Mouse (Mus musculus): Measurements from ENCODE around the gene Spns3. TPM values are rescaled to one million over a fixed set of nuclear protein-coding genes. Genes with fewer than 3 reads are reported as not detected.

Spns3 gene
- polyA plus RNA-seq, 1 experiment from 2014 or later = 0.15 TPM

- H3K4me1 ChIP-seq = no peaks in the 10 kb centered on the region
- no peaks in the 10 kb centered on the region for H3K36me3 ChIP-seq
- H3K9me3 ChIP-seq (replicated peaks) = no peaks in the 10 kb centered on the region
- no peak for DNase-seq (ENCODE audit: low spot score)
- H3K27ac ChIP-seq = no peak overlapping the region
- 84% methylated on average over 5 of the region's 5 CpGs for WGBS
- no peaks in the 10 kb centered on the region for H3K27me3 ChIP-seq (ENCODE audit: low read depth, poor library complexity, severe bottlenecking)
- no peak overlapping the region for H3K4me3 ChIP-seq
Measured at GRCm38 (mm10) chr11:72522616-72523041, 27.7 kb downstream of the Spns3 start.

DNA sequence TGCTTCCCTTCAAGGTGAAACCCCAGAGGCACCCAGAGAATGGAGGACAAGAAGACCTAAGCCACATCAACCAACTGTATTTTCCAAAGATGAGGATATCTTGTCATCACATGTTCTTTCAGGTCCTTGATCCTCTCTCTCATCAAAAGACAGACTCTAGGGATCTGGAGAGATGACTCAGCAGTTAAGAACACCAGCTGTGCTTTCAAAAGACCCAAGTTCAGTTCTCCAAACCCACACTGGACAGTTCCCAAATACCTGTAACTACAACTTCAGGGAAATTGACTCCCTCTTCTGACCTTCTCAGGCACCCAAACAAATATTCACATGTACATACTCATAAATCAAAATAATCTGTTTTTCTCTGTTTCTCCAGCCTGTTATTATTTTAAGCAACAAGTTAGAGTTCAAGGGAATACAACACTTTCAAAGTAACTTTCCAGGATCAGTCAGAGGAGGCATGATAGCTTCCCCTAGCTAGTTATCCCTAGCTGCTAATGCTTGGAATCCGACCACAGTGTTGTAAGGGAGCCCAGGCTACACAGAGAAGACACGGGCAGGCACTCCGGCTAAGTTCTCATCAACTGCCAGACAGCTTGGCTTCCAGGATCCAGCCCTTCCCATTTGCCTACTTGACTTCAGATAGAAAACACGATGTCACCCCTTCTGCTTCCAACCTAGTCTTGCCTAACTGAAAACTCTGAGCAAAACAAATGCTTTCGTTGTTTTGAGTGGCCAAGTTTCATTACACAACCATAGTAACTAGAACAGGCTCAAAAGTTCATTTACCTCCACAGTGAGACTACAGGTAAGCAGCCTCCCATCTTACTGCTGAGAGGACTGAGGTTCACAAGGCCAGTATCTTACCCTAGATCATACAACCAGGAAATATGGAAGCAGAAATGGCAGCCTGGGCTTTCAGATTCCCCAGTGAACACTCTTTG lies 28.4 kb downstream of the Spns3 start:
- 85% methylated on average over 5 of the region's 5 CpGs for WGBS
- Histone ChIP-seq H3K4me1 (no peaks in the 10 kb centered on the region), H3K4me3 (no peak overlapping the region), H3K36me3 (no peaks in the 10 kb centered on the region), H3K27ac (no peak overlapping the region), H3K27me3 (ENCODE audit: low read depth, poor library complexity, severe bottlenecking) (no peaks in the 10 kb centered on the region), H3K9me3 (replicated peaks) (no peaks in the 10 kb centered on the region)
- no peak for DNase-seq (ENCODE audit: low spot score)

DNA sequence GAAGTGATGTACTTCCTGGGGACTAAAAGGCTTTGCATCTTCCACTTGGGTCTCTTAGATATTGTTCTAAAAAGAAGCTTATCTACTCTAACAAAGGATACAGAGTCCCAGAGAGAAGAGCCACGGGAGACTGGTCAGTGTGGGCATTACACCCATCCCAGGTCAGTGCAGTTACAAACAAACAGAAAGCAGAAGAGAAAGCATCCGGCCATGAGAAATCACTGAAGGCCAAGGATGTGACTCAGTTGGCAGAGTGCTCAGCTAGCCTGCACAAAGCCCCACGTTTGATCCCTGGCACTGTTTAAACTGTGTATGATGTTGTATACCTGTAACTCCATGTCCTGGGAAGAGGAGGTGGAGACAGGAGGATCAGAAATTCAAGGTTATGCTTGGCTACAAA lies 30.4 kb downstream of the Spns3 start:
- Histone ChIP-seq H3K4me3 (no peak overlapping the region), H3K4me1 (no peaks in the 10 kb centered on the region), H3K36me3 (no peaks in the 10 kb centered on the region), H3K27me3 (ENCODE audit: low read depth, poor library complexity, severe bottlenecking) (no peaks in the 10 kb centered on the region), H3K27ac (no peak overlapping the region), H3K9me3 (replicated peaks) (no peaks in the 10 kb centered on the region)
- 74% methylated on average over 3 of the region's 3 CpGs for WGBS
- DNase-seq (ENCODE audit: low spot score) = no peak

DNA sequence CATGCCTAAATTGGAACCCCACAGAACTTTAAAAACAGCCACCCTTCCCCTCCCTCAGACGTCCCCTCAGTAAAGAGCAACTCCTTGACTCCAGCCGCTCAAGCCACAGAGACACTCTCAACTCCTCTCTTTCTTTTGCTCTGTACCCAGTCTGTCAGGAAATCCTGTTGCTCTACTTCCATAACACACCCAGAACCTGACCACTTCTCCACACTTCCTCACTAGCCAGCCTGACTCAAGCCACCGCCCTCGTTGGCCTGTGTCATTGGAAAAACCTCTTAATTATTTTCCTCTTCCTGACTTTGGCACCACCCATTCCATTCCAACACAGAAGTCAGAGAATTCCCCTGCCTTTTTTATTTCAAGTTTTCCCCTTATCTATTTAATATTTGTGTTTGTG lies 31.1 kb downstream of the Spns3 start:
- no peaks in the 10 kb centered on the region for H3K27me3 ChIP-seq (ENCODE audit: low read depth, poor library complexity, severe bottlenecking)
- H3K4me3 ChIP-seq = no peak overlapping the region
- H3K36me3 ChIP-seq = no peaks in the 10 kb centered on the region
- H3K4me1 ChIP-seq = no peaks in the 10 kb centered on the region
- no peak for DNase-seq (ENCODE audit: low spot score)
- no peak overlapping the region for H3K27ac ChIP-seq
- no peaks in the 10 kb centered on the region for H3K9me3 ChIP-seq (replicated peaks)
- 74% methylated on average over 4 of the region's 4 CpGs for WGBS

DNA sequence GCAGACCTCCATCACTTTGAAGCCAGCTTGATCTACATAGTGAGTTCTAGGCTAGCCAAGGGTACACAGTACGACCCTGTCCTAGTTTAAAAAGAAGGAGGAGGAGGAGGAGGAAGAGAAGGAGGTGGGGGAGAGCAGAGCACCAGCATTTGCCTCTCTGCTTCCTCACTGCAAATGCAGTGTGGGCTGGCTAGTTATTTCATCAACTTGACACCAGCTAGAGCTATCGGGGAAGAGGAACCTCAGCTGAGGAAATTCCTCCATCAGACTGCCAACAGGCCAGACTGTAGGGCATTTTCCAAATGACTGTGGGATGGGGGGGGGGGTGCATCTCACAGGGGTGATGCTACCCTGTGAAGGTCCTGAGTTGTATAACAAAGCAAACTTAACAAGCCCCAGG lies 31.9 kb downstream of the Spns3 start:
- Histone ChIP-seq H3K36me3 (no peaks in the 10 kb centered on the region), H3K9me3 (replicated peaks) (no peaks in the 10 kb centered on the region), H3K4me3 (no peak overlapping the region), H3K27me3 (ENCODE audit: low read depth, poor library complexity, severe bottlenecking) (no peaks in the 10 kb centered on the region), H3K27ac (no peak overlapping the region), H3K4me1 (no peaks in the 10 kb centered on the region)
- DNase-seq (ENCODE audit: low spot score) = no peak
- 69% methylated on average over 2 of the region's 2 CpGs for WGBS

- no peak overlapping the region for H3K4me3 ChIP-seq
- H3K27ac ChIP-seq = no peak overlapping the region
- DNase-seq (ENCODE audit: low spot score) = no peak
- no peaks in the 10 kb centered on the region for H3K27me3 ChIP-seq (ENCODE audit: low read depth, poor library complexity, severe bottlenecking)
- WGBS = 78% methylated on average over 3 of the region's 3 CpGs
- no peaks in the 10 kb centered on the region for H3K36me3 ChIP-seq
- H3K4me1 ChIP-seq = no peaks in the 10 kb centered on the region
- H3K9me3 ChIP-seq (replicated peaks) = no peaks in the 10 kb centered on the region
Measured at GRCm38 (mm10) chr11:72514967-72515366, 35.3 kb downstream of the Spns3 start.

DNA sequence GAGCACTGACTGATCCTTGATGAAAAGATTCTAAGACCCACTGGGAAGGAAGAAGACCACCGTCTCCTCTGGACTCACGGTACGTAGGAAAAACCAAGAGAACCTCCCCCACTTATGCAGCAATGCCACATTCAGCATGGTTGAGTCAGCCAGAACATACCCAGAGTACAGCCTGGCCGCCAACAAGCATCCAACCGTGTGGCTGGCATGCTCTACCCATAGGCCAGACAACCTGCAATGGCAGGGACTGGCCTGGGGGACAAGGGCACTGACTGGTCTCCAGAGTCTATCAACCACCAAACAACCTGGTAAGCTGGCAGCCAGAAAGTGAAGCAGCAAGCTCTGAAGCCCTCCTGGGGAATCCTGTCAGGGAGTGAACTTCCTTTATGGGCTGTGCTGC lies 41.7 kb downstream of the Spns3 start:
- Histone ChIP-seq H3K36me3 (no peaks in the 10 kb centered on the region), H3K27me3 (ENCODE audit: low read depth, poor library complexity, severe bottlenecking) (no peaks in the 10 kb centered on the region), H3K9me3 (replicated peaks) (no peaks in the 10 kb centered on the region), H3K27ac (no peak overlapping the region), H3K4me1 (no peaks in the 10 kb centered on the region), H3K4me3 (no peak overlapping the region)
- DNase-seq (ENCODE audit: low spot score) = no peak
- WGBS = 96% methylated on average over 5 of the region's 5 CpGs

DNA sequence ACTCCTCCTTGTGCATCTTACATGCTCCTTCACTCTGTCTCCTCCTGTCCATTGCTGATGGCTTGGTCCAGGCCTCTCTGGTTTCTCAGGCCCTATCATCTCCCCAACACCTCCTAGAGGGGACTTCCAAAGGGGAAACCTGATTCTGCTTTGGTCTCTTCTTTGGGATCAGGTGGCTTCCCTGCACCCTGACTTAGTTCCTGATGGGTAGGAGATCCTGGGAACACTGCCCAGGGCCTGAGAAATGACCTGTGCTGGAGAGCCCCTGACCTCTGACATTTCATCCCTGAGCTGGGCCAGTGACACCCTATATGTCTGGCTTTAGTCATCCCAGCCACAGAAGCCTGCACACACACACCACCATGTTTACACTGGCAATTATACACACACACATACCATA lies 42.7 kb downstream of the Spns3 start:
- Histone ChIP-seq H3K36me3 (no peaks in the 10 kb centered on the region), H3K27me3 (ENCODE audit: low read depth, poor library complexity, severe bottlenecking) (peaks cover 3% of the 10 kb centered on the region; the same call in 1 of the 2 replicates), H3K4me3 (no peak overlapping the region), H3K4me1 (peaks cover 9% of the 10 kb centered on the region), H3K9me3 (replicated peaks) (no peaks in the 10 kb centered on the region), H3K27ac (no peak overlapping the region)
- no peak for DNase-seq (ENCODE audit: low spot score)

- peaks cover 27% of the 10 kb centered on the region for H3K4me1 ChIP-seq
- no peak for DNase-seq (ENCODE audit: low spot score)
- WGBS = 73% methylated on average over 10 of the region's 10 CpGs
- H3K36me3 ChIP-seq = no peaks in the 10 kb centered on the region
- H3K4me3 ChIP-seq = no peak overlapping the region
- H3K9me3 ChIP-seq (replicated peaks) = no peaks in the 10 kb centered on the region
- H3K27ac ChIP-seq = no peak overlapping the region
- peaks cover 15% of the 10 kb centered on the region for H3K27me3 ChIP-seq (ENCODE audit: low read depth, poor library complexity, severe bottlenecking)
Measured at GRCm38 (mm10) chr11:72504016-72504797, 46.1 kb downstream of the Spns3 start.

DNA sequence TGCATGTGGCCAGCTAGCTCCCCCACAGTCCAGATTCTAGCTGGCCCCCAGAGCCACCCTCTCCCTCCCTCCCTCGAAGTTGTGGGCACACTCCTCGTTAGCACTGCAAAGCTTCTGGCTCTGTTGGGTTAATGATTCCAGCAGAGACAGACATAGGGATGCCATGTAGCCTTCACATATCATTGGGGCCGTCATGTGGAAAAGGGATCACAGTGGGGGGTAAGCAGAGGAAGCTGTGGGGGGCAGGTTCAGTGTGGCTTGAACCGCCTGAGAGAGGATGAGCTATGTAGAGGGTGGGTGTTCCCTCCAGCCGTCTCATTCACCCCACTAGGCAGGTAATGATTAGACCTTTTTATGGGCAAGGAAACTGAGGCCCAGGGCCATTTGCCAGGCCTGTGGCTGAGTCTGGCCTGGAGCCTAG lies 46.8 kb downstream of the Spns3 start:
- H3K27ac ChIP-seq = no peak overlapping the region
- H3K9me3 ChIP-seq (replicated peaks) = no peaks in the 10 kb centered on the region
- H3K4me3 ChIP-seq = no peak overlapping the region
- peaks cover 15% of the 10 kb centered on the region for H3K27me3 ChIP-seq (ENCODE audit: low read depth, poor library complexity, severe bottlenecking)
- H3K4me1 ChIP-seq = peaks cover 27% of the 10 kb centered on the region
- no peaks in the 10 kb centered on the region for H3K36me3 ChIP-seq
- WGBS = 42% methylated on average over 5 of the region's 5 CpGs
- DNase-seq (ENCODE audit: low spot score) = no peak

- Histone ChIP-seq H3K36me3 (no peaks in the 10 kb centered on the region), H3K4me1 (peaks cover 32% of the 10 kb centered on the region), H3K4me3 (no peak overlapping the region), H3K27me3 (ENCODE audit: low read depth, poor library complexity, severe bottlenecking) (peaks cover 15% of the 10 kb centered on the region), H3K27ac (no peak overlapping the region), H3K9me3 (replicated peaks) (no peaks in the 10 kb centered on the region)
- no peak for DNase-seq (ENCODE audit: low spot score)
- 23% methylated on average over 8 of the region's 8 CpGs for WGBS
Measured at GRCm38 (mm10) chr11:72502236-72502635, 48.1 kb downstream of the Spns3 start.

GRCm38 (mm10) chr11:72501426-72502002 lies 48.8 kb downstream of the Spns3 start:
- Histone ChIP-seq H3K9me3 (replicated peaks) (no peaks in the 10 kb centered on the region), H3K4me3 (no peak overlapping the region), H3K27me3 (ENCODE audit: low read depth, poor library complexity, severe bottlenecking) (peaks cover 15% of the 10 kb centered on the region), H3K27ac (no peak overlapping the region), H3K4me1 (peaks cover 34% of the 10 kb centered on the region), H3K36me3 (no peaks in the 10 kb centered on the region)
- WGBS = 26% methylated on average over 5 of the region's 5 CpGs
- DNase-seq (ENCODE audit: low spot score) = no peak

DNA sequence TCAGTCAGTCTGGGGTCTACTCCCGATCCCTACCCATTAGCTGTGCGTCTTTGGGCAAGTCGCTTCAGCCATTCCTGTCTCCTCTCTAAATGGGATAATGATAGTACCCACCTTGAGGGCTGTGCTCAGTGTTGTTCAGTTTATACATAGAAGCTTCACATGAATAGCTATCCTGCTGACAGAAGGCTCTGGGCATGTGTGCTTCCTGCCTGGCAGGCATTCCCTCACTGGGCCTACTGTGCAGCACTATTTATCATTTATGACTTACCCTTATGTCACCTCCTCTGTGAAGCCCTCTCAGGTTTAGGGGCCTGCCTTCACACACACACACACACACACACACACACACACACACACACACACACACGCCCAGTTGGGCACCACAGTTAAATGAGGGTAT lies 50.2 kb downstream of the Spns3 start:
- WGBS = 91% methylated on average over 4 of the region's 4 CpGs
- H3K27me3 ChIP-seq (ENCODE audit: low read depth, poor library complexity, severe bottlenecking) = peaks cover 15% of the 10 kb centered on the region

More for the DNA sequence above, 50.2 kb downstream of the Spns3 start:
- no peak for DNase-seq (ENCODE audit: low spot score)
- Histone ChIP-seq H3K4me1 (peaks cover 34% of the 10 kb centered on the region), H3K27ac (no peak overlapping the region), H3K4me3 (no peak overlapping the region), H3K9me3 (replicated peaks) (no peaks in the 10 kb centered on the region), H3K36me3 (no peaks in the 10 kb centered on the region)

Measured in limb, embryonic 10.5 days (tissue).